Mouse (Mus musculus) liver, embryonic 13.5 days (tissue): Measurements from ENCODE around the gene Myef2. TPM values are rescaled to one million over a fixed set of nuclear protein-coding genes. Genes with fewer than 3 reads are reported as not detected.

Source experiments
- ATAC-seq: fragments of 200-750 bp; cut with Nextera tagmentation; 2 replicates; pipeline ENCODE4 v1.8.0; 2017; ENCODE audit warnings: low read depth, mild to moderate bottlenecking, moderate number of reproducible peaks, moderate library complexity
- DNase-seq: peaks from one replicate; pipeline ENCODE4 v3.0.0; 2022
- H3K27ac ChIP-seq: fragments of 300-500 bp; sonication (generic); 2 replicates; pipeline ENCODE4 v1.5.1; 2015; ENCODE audit warnings: moderate library complexity, mild to moderate bottlenecking, inconsistent platforms
- H3K27me3 ChIP-seq: fragments of 300-500 bp; sonication (generic); 2 replicates; pipeline ENCODE4 v1.6.1; 2015; ENCODE audit warnings: mild to moderate bottlenecking, inconsistent platforms
- H3K36me3 ChIP-seq: fragments of 300-500 bp; sonication (generic); 2 replicates; pipeline ENCODE4 v1.6.1; 2015; ENCODE audit warnings: mild to moderate bottlenecking, inconsistent platforms
- H3K4me1 ChIP-seq: fragments of 300-500 bp; sonication (generic); replicated peaks from 2 replicates; pipeline ENCODE4 v1.6.1; 2015; ENCODE audit warnings: inconsistent platforms
- H3K4me2 ChIP-seq: fragments of 300-500 bp; sonication (generic); 2 replicates; pipeline ENCODE4 v1.6.1; 2015; ENCODE audit warnings: inconsistent platforms, mild to moderate bottlenecking, moderate library complexity
- H3K4me3 ChIP-seq: fragments of 300-500 bp; sonication (generic); replicated peaks from 2 replicates; pipeline ENCODE4 v1.5.1; 2015; ENCODE audit warnings: mild to moderate bottlenecking, inconsistent platforms
- H3K9ac ChIP-seq: fragments of 300-500 bp; sonication (generic); 2 replicates; pipeline ENCODE4 v1.6.1; 2015; ENCODE audit warnings: mild to moderate bottlenecking, inconsistent platforms
- H3K9me3 ChIP-seq: fragments of 300-500 bp; sonication (generic); replicated peaks from 2 replicates; pipeline ENCODE4 v1.6.1; 2016; ENCODE audit warnings: inconsistent platforms
- WGBS: fragments of 180-500 bp; shearing (Covaris S2); methylation state at CpG from one replicate; pipeline ENCODE4 v1.1.7; 2015; ENCODE audit not compliant: insufficient replicate concordance; 5-methylcytosine and 5-hydroxymethylcytosine counted together
- polyA plus RNA-seq: library from polyadenylated mRNA; unstranded; fragments of >200 nt; fragmentation: Nextera tagmentation; extraction: Ambion mirVana; gene quantifications from 2 replicates; pipeline ENCODE4 v1.2.1, GENCODE M21; 2015

The Myef2 gene
- polyA plus RNA-seq, 1 experiment from 2014 or later: 30.0 TPM

- no peaks in the 10 kb centered on the region for H3K9me3 ChIP-seq
- 80% methylated on average over 7 of the region's 7 CpGs for WGBS
- no peak overlapping the region for H3K27ac ChIP-seq
- no peaks in the 10 kb centered on the region for H3K36me3 ChIP-seq
- H3K27me3 ChIP-seq: no peaks in the 10 kb centered on the region
- DNase-seq: no peak
- peaks cover 4% of the 10 kb centered on the region for H3K4me1 ChIP-seq
- no peak for ATAC-seq
- H3K9ac ChIP-seq: no peak overlapping the region
- H3K4me3 ChIP-seq: no peak overlapping the region
- H3K4me2 ChIP-seq: no peak overlapping the region
These were observed 56.1 kb downstream of the Myef2 start for GRCm38 (mm10) chr2:125067373-125067772.

- ATAC-seq: no peak
- no peaks in the 10 kb centered on the region for H3K4me1 ChIP-seq
- no peak overlapping the region for H3K4me3 ChIP-seq
- no peaks in the 10 kb centered on the region for H3K36me3 ChIP-seq
- no peak overlapping the region for H3K27ac ChIP-seq
- WGBS: 54% methylated on average over 4 of the region's 4 CpGs
- no peak overlapping the region for H3K9ac ChIP-seq
- no peaks in the 10 kb centered on the region for H3K9me3 ChIP-seq
- no peak overlapping the region for H3K4me2 ChIP-seq
- H3K27me3 ChIP-seq: no peaks in the 10 kb centered on the region
- no peak for DNase-seq
These were observed 60.5 kb downstream of the Myef2 start for GRCm38 (mm10) chr2:125062944-125063343.

- Histone ChIP-seq H3K36me3 (no peaks in the 10 kb centered on the region), H3K27ac (no peak overlapping the region), H3K4me3 (no peak overlapping the region), H3K4me1 (no peaks in the 10 kb centered on the region), H3K9me3 (no peaks in the 10 kb centered on the region), H3K9ac (no peak overlapping the region), H3K4me2 (no peak overlapping the region), H3K27me3 (no peaks in the 10 kb centered on the region)
- DNase-seq (no peak), ATAC-seq (no peak)
- 68% methylated on average over 7 of the region's 7 CpGs for WGBS
These were observed 62.0 kb downstream of the Myef2 start for GRCm38 (mm10) chr2:125061451-125061850.

- no peak for DNase-seq
- WGBS: 26% methylated on average over 7 of the region's 7 CpGs
- no peak overlapping the region for H3K27ac ChIP-seq
These were observed 66.1 kb downstream of the Myef2 start for GRCm38 (mm10) chr2:125057250-125057815.

GRCm38 (mm10) chr2:125055316-125055903 lies 68.1 kb downstream of the Myef2 start:
- 64% methylated on average over 7 of the region's 7 CpGs for WGBS

More at GRCm38 (mm10) chr2:125057250-125057815, 66.1 kb downstream of the Myef2 start:
- H3K9me3 ChIP-seq: no peaks in the 10 kb centered on the region
- ATAC-seq: no peak
- no peak overlapping the region for H3K4me2 ChIP-seq
- H3K27me3 ChIP-seq: no peaks in the 10 kb centered on the region
- no peaks in the 10 kb centered on the region for H3K4me1 ChIP-seq
- H3K36me3 ChIP-seq: no peaks in the 10 kb centered on the region
- no peak overlapping the region for H3K9ac ChIP-seq
- H3K4me3 ChIP-seq: no peak overlapping the region

More at GRCm38 (mm10) chr2:125055316-125055903, 68.1 kb downstream of the Myef2 start:
- H3K4me3 ChIP-seq: no peak overlapping the region
- H3K4me1 ChIP-seq: no peaks in the 10 kb centered on the region
- H3K9ac ChIP-seq: no peak overlapping the region
- no peak overlapping the region for H3K4me2 ChIP-seq
- H3K27me3 ChIP-seq: no peaks in the 10 kb centered on the region
- H3K9me3 ChIP-seq: no peaks in the 10 kb centered on the region
- DNase-seq (no peak), ATAC-seq (no peak)
- H3K27ac ChIP-seq: no peak overlapping the region
- no peaks in the 10 kb centered on the region for H3K36me3 ChIP-seq

Other genes with a start within 250 kb of the Myef2 start
- gene Slc24a5, start 55.5 kb downstream of the Myef2 start, polyA plus RNA-seq: 8.1 and 8.3 TPM in 2 replicates
- gene Ctxn2, start 13.0 kb upstream of the Myef2 start, polyA plus RNA-seq: not detected in 2 replicates
- not detected in 2 replicates for gene Slc12a1, start 28.8 kb upstream of the Myef2 start, polyA plus RNA-seq
- 169 and 189 TPM in 2 replicates for gene Dut, start 123.5 kb upstream of the Myef2 start, polyA plus RNA-seq